Mouse (Mus musculus): ENCODE data around the gene Cdk11b.

DNA sequence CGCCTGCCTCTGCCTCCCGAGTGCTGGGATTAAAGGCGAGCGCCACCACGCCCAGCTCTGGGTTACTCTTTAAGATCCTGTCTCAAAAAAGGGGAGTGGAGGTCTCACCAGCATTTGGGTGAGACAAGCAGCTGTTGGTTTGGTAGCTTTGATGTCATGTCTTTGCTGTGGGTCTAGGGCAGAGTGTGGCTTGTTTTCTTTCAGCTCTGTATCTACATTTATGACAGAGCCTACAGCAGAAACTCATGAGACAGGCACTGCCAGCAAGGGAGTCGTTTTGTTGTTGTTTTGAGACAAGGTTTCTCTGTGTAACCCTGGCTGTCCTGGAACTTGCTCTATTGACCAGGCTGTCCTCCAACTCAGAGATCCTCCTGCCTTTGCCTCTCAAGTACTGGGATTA, 20.9 kb upstream of the Cdk11b start:
- TF ChIP-seq CTCF (IDR thresholded peaks at IDR 0.05; ENCODE audit: control insufficient read depth, insufficient read depth, insufficient read length) (no peak), MAX (IDR thresholded peaks at IDR 0.05) (no peak), USF1 (IDR thresholded peaks at IDR 0.05; ENCODE audit: low read depth) (no peak), CEBPB (IDR thresholded peaks at IDR 0.05; ENCODE audit: low read depth) (no peak), FOSL1 (IDR thresholded peaks at IDR 0.05; ENCODE audit: insufficient read depth, low read length, poor library complexity, severe bottlenecking) (no peak)
